Mouse (Mus musculus): ENCODE measurements around the gene Aven. TPM values are rescaled to one million over a fixed set of nuclear protein-coding genes. Genes with fewer than 3 reads are reported as not detected.

The Aven gene
- polyA plus RNA-seq, 1 experiment from 2014 or later: 6.5 TPM

- no peak for ATAC-seq (ENCODE audit: low FRiP score)
- H3K27ac ChIP-seq: no peak overlapping the region
- H3K4me1 ChIP-seq: no peaks in the 10 kb centered on the region
- H3K9ac ChIP-seq: no peak overlapping the region
- H3K36me3 ChIP-seq: peaks cover 27% of the 10 kb centered on the region
- no peak overlapping the region for H3K4me2 ChIP-seq (replicated peaks)
- no peak overlapping the region for H3K4me3 ChIP-seq
- H3K27me3 ChIP-seq: no peaks in the 10 kb centered on the region
- no peaks in the 10 kb centered on the region for H3K9me3 ChIP-seq (replicated peaks)
- 91% methylated on average over 2 of the region's 2 CpGs for WGBS
Observed at GRCm38 (mm10) chr2:112472076-112472475, 20.7 kb upstream of the Aven start.

GRCm38 (mm10) chr2:112474997-112475724 is 17.6 kb upstream of the Aven start:
- Histone ChIP-seq H3K4me1 (no peaks in the 10 kb centered on the region), H3K36me3 (no peaks in the 10 kb centered on the region), H3K9me3 (replicated peaks) (no peaks in the 10 kb centered on the region), H3K27me3 (no peaks in the 10 kb centered on the region), H3K9ac (no peak overlapping the region), H3K4me3 (no peak overlapping the region), H3K4me2 (replicated peaks) (no peak overlapping the region), H3K27ac (no peak overlapping the region)
- no peak for ATAC-seq (ENCODE audit: low FRiP score)
- 78% methylated on average over 5 of the region's 5 CpGs for WGBS

GRCm38 (mm10) chr2:112476554-112476953 is 16.2 kb upstream of the Aven start:
- Histone ChIP-seq H3K27ac (no peak overlapping the region), H3K4me1 (no peaks in the 10 kb centered on the region), H3K9me3 (replicated peaks) (no peaks in the 10 kb centered on the region), H3K36me3 (no peaks in the 10 kb centered on the region), H3K27me3 (no peaks in the 10 kb centered on the region), H3K4me2 (replicated peaks) (no peak overlapping the region), H3K9ac (no peak overlapping the region), H3K4me3 (no peak overlapping the region)
- no peak for ATAC-seq (ENCODE audit: low FRiP score)
- 83% methylated on average over 6 of the region's 6 CpGs for WGBS

DNA sequence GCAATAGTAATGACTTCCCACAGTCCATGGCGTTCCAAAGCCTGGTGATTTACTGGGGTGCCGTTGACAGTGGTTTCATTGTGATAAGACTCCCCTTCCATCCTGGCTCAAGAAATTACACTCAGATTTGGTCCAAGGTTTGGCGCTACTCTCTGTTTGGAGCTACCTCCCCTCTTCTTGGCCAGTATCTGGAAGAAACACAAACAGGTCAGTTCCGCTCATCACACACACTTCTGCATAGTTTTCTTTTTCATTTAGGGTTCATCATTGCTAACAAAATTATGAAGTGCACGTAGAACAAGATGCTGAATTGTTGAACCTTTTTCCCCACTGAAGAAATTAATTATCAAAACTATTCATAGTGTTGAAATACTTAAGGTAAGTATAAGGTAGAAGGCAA is 12.1 kb upstream of the Aven start, which contains the start of gene Chrm5:
Gene Chrm5, minus strand, starts transcription at position 101 of the 400 bp plus-strand sequence.
- 92% methylated on average over 5 of the region's 5 CpGs for WGBS
- Histone ChIP-seq H3K27ac (no peak within 1 kb of the TSS), H3K36me3 (no peaks in the 10 kb centered on the region), H3K27me3 (no peaks in the 10 kb centered on the region), H3K4me1 (no peaks in the 10 kb centered on the region), H3K9me3 (replicated peaks) (no peaks in the 10 kb centered on the region), H3K4me2 (replicated peaks) (no peak within 1 kb of the TSS), H3K4me3 (no peak within 1 kb of the TSS), H3K9ac (no peak within 1 kb of the TSS)
- no peak for ATAC-seq (ENCODE audit: low FRiP score)

DNA sequence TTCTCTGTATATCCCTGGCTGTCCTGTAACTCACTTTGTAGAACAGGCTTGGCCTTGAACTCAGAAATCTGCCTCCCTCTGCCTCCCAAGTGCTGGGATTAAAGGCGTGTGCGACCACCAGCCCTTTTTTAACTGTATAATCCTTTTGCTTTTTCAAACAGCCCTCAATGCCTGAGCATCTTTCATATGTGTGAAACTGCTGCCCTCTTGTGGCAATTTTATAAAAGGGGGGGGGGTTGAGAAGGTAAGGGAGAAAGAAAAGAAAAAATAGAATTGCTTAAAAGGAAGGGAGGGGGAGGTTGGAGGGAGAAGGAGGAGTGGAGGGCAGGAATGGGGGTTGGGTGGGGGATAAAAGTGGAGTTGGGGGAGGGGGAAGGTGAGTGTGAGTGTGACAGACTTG is 11.2 kb upstream of the Aven start:
- Histone ChIP-seq H3K4me2 (replicated peaks) (no peak overlapping the region), H3K4me1 (no peaks in the 10 kb centered on the region), H3K27ac (no peak overlapping the region), H3K4me3 (no peak overlapping the region), H3K36me3 (no peaks in the 10 kb centered on the region), H3K9me3 (replicated peaks) (no peaks in the 10 kb centered on the region), H3K27me3 (no peaks in the 10 kb centered on the region), H3K9ac (no peak overlapping the region)
- ATAC-seq (ENCODE audit: low FRiP score): no peak
- WGBS: 0% methylated on average over 2 of the region's 2 CpGs

GRCm38 (mm10) chr2:112482533-112483333 is 10.0 kb upstream of the Aven start:
- H3K36me3 ChIP-seq: no peaks in the 10 kb centered on the region
- H3K4me3 ChIP-seq: no peak overlapping the region
- H3K4me2 ChIP-seq (replicated peaks): no peak overlapping the region
- H3K9ac ChIP-seq: no peak overlapping the region
- no peaks in the 10 kb centered on the region for H3K4me1 ChIP-seq
- no peak for ATAC-seq (ENCODE audit: low FRiP score)
- WGBS: 76% methylated on average over 5 of the region's 5 CpGs
- H3K9me3 ChIP-seq (replicated peaks): no peaks in the 10 kb centered on the region
- H3K27ac ChIP-seq: no peak overlapping the region
- H3K27me3 ChIP-seq: no peaks in the 10 kb centered on the region

GRCm38 (mm10) chr2:112483334-112483651 is 9.5 kb upstream of the Aven start:
- Histone ChIP-seq H3K36me3 (no peaks in the 10 kb centered on the region), H3K9me3 (replicated peaks) (no peaks in the 10 kb centered on the region), H3K9ac (no peak overlapping the region), H3K27ac (no peak overlapping the region), H3K4me3 (no peak overlapping the region), H3K4me1 (no peaks in the 10 kb centered on the region), H3K4me2 (replicated peaks) (no peak overlapping the region), H3K27me3 (no peaks in the 10 kb centered on the region)
- WGBS: 73% methylated on average over 2 of the region's 2 CpGs
- ATAC-seq (ENCODE audit: low FRiP score): no peak

DNA sequence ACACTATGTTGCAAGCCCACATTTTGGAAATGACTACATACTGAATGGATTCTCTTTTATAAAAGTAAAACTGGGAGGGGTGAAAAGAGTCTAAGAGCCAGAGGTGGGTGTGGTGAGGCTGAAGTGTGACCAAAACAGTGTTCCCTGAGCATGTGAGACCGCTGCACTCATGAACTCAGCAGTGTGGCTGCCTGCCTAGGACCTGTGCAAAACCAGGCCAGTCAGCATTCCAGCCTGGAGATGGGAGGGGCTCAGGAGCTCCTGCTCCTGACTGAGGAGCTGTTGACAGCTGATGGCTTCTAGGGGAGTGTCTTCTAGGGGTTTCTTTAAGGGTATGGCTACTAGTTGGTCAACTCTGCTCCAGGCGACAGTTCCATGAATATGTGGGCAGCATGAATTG is 7.9 kb upstream of the Aven start:
- 72% methylated on average over 2 of the region's 2 CpGs for WGBS
- ATAC-seq (ENCODE audit: low FRiP score): no peak
- H3K27ac ChIP-seq: no peak overlapping the region
- H3K36me3 ChIP-seq: no peaks in the 10 kb centered on the region
- H3K27me3 ChIP-seq: no peaks in the 10 kb centered on the region
- no peak overlapping the region for H3K4me2 ChIP-seq (replicated peaks)
- no peak overlapping the region for H3K9ac ChIP-seq
- no peaks in the 10 kb centered on the region for H3K9me3 ChIP-seq (replicated peaks)
- H3K4me3 ChIP-seq: no peak overlapping the region
- no peaks in the 10 kb centered on the region for H3K4me1 ChIP-seq

DNA sequence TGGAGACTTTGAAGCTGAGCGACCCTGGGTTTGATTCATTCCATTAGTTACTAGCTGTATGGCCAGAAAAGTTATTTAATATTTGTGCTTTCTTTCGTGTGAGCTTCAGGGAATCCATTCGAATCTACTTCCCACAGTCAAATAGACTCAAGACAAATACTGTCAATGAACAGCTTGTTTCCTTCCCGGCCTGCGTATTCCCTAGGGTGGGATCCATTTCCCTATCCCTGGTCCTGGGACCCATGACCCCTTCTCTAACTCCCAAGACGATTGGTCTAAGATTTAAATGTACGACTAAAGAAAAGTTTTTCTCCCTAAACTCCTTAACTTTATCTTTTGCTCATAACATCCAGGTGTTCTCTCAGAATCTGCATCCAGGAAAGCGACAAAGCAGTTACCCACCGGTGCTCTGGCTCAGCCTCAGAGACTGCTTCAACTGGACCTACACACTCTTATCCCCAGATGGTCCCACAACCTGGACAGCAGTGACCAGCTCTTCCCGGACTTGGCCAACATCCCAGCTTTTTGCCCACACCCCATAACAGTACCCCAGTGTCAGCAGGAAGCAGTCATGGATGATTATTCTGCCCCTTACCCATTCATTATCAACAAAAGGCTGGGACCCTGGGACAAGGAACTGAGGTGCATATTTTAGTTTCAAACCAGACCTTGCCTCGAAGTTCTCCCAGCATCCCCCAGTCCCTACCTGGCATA is 2.1 kb upstream of the Aven start:
- Histone ChIP-seq H3K9ac (no peak overlapping the region), H3K27me3 (no peaks in the 10 kb centered on the region), H3K27ac (no peak overlapping the region), H3K4me2 (replicated peaks) (no peak overlapping the region), H3K9me3 (replicated peaks) (no peaks in the 10 kb centered on the region), H3K4me3 (no peak overlapping the region), H3K36me3 (no peaks in the 10 kb centered on the region), H3K4me1 (peaks cover 8% of the 10 kb centered on the region)
- ATAC-seq (ENCODE audit: low FRiP score): no peak
- WGBS: 70% methylated on average over 11 of the region's 11 CpGs

DNA sequence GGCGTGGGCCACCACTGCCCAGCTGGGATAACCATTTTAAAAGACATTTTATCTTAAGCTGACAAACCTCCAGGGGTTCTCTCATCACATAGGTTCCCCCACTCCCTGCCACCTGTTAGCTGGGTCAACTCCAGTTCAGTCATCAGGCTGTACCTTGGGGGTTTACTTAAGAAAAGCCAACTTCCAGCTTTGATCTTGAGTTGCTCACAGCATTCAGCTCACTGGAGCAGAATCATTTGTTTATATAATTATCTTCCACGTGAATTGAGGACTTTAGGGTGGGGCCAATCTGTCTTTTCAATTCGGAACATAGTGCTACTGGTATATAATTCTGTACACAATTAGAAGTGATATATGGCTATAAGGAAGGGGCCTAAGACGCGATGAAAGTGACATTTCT is 1.1 kb upstream of the Aven start:
- Histone ChIP-seq H3K27me3 (no peaks in the 10 kb centered on the region), H3K4me3 (no peak overlapping the region), H3K27ac (no peak overlapping the region), H3K9me3 (replicated peaks) (no peaks in the 10 kb centered on the region), H3K4me1 (peaks cover 8% of the 10 kb centered on the region), H3K36me3 (no peaks in the 10 kb centered on the region), H3K4me2 (replicated peaks) (no peak overlapping the region), H3K9ac (no peak overlapping the region)
- WGBS: 69% methylated on average over 5 of the region's 5 CpGs
- no peak for ATAC-seq (ENCODE audit: low FRiP score)

DNA sequence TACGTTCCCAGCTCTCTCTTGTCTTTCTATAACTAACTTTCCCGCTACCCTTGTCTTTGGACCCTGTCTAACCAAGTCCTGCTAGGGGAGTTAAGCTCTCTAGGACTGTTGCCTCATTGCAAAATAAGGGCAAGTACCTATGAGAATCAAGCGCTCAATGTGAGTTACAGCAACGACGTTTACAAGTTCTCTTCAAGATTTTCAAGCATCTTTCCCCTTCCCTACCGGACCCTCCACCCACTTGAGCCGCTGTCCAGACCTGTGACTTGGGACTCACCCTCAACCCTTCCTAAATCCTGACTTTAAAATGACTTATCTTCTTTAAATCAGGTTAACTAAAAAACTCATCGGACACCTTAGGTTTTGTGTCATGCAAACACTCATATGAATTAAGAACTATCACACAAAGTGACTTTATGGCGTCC is 321 bp upstream of the Aven start:
- Histone ChIP-seq H3K27ac (peak overlapping the region; percentile 96), H3K36me3 (no peaks in the 10 kb centered on the region), H3K4me3 (peak overlapping the region; percentile 72), H3K4me2 (replicated peaks) (peak overlapping the region; percentile 70), H3K27me3 (no peaks in the 10 kb centered on the region), H3K9ac (peak overlapping the region; percentile 96), H3K4me1 (peaks cover 8% of the 10 kb centered on the region), H3K9me3 (replicated peaks) (no peaks in the 10 kb centered on the region)
- ATAC-seq (ENCODE audit: low FRiP score): peak; percentile 12; the same call in 1 of the 2 replicates
- WGBS: 7% methylated on average over 9 of the region's 9 CpGs

DNA sequence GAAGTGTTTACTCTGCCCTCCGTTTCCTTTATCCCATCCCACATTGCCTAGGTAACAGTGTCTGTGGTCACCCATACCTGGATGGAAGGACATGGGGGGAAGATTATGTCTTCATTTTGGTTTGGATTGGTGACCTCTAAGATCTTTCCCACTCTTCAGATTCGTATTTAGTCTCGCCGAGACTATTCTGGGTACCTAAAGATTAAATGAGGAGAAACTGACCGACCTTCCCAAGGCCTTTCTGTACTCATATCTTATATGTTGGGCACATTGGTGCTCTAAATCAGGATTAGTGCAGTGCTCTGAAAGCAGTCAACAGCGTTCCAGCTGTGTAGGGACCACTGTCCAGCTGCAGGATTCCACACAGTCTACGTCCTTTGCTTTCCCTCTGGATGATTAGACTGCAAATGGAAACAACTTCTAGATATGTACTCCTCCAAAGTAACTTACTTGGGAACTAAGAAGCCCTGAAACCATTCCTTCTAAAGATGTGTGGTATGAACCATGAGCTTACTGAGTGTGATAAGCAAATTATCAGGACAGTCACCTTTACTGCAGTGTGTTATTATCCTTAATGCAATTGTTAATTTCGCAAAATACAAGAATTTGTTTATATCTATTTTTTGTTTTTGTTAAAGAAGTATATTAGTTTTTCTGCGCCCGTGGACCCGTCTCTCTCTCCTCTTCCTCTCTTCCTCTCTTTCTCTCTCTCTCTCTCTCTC is 936 bp downstream of the Aven start:
- Histone ChIP-seq H3K27ac (peak overlapping the region; percentile 96; the same call in 1 of the 2 replicates), H3K9me3 (replicated peaks) (no peaks in the 10 kb centered on the region), H3K4me3 (peak overlapping the region; percentile 72), H3K36me3 (no peaks in the 10 kb centered on the region), H3K27me3 (no peaks in the 10 kb centered on the region), H3K4me1 (peaks cover 8% of the 10 kb centered on the region), H3K4me2 (replicated peaks) (peak overlapping the region; percentile 70), H3K9ac (peak overlapping the region; percentile 96)
- ATAC-seq (ENCODE audit: low FRiP score): peak; percentile 10
- 48% methylated on average over 11 of the region's 11 CpGs for WGBS
